Mouse (Mus musculus): ENCODE measurements around the gene Nkx2-3. TPM values are rescaled to one million over a fixed set of nuclear protein-coding genes. Genes with fewer than 3 reads are reported as not detected.

Gene Nkx2-3
- polyA plus RNA-seq, 1 experiment from 2014 or later, result not detected

GRCm38 (mm10) chr19:43660774-43661173 lies 48.6 kb downstream of the Nkx2-3 start:
- Histone ChIP-seq H3K36me3 (peaks cover 17% of the 10 kb centered on the region), H3K9me3 (replicated peaks) (no peaks in the 10 kb centered on the region), H3K4me1 (replicated peaks) (no peaks in the 10 kb centered on the region), H3K27ac (ENCODE audit: poor library complexity, severe bottlenecking) (no peak overlapping the region), H3K4me2 (no peak overlapping the region), H3K9ac (no peak overlapping the region), H3K4me3 (no peak overlapping the region), H3K27me3 (replicated peaks) (peaks cover 5% of the 10 kb centered on the region; the same call in 1 of the 2 replicates)
- no peak for ATAC-seq (ENCODE audit: insufficient number of reproducible peaks, low FRiP score)
- WGBS, result 70% methylated on average over 9 of the region's 9 CpGs

- H3K9ac ChIP-seq, result no peak overlapping the region
- WGBS, result 42% methylated on average over 19 of the region's 19 CpGs
- no peaks in the 10 kb centered on the region for H3K4me1 ChIP-seq (replicated peaks)
- no peak overlapping the region for H3K4me2 ChIP-seq
- H3K9me3 ChIP-seq (replicated peaks), result no peaks in the 10 kb centered on the region
- no peak for ATAC-seq (ENCODE audit: insufficient number of reproducible peaks, low FRiP score)
- H3K27me3 ChIP-seq (replicated peaks), result peaks cover 5% of the 10 kb centered on the region; the same call in 1 of the 2 replicates
- H3K36me3 ChIP-seq, result peaks cover 21% of the 10 kb centered on the region
- no peak overlapping the region for H3K27ac ChIP-seq (ENCODE audit: poor library complexity, severe bottlenecking)
- no peak overlapping the region for H3K4me3 ChIP-seq
Observed at GRCm38 (mm10) chr19:43662176-43662967, 50.2 kb downstream of the Nkx2-3 start.

- ATAC-seq (ENCODE audit: insufficient number of reproducible peaks, low FRiP score), result no peak
- H3K4me1 ChIP-seq (replicated peaks), result no peaks in the 10 kb centered on the region
Observed at GRCm38 (mm10) chr19:43663471-43663870, 51.3 kb downstream of the Nkx2-3 start.

More at GRCm38 (mm10) chr19:43663471-43663870, 51.3 kb downstream of the Nkx2-3 start:
- Histone ChIP-seq H3K9me3 (replicated peaks) (no peaks in the 10 kb centered on the region), H3K27me3 (replicated peaks) (no peaks in the 10 kb centered on the region), H3K4me2 (no peak overlapping the region), H3K4me3 (no peak overlapping the region), H3K36me3 (peaks cover 21% of the 10 kb centered on the region), H3K27ac (ENCODE audit: poor library complexity, severe bottlenecking) (no peak overlapping the region), H3K9ac (no peak overlapping the region)
- 82% methylated on average over 8 of the region's 8 CpGs for WGBS

Small RNAs within 50 kb of the gene (microRNA-seq; reads per million reads assigned to microRNA genes)
- not detected for gene Gm22646

Other genes starting within 250 kb of the Nkx2-3 start
- 0.30 and 0.51 TPM in 2 replicates for gene Hpse2, start 224.0 kb upstream of the Nkx2-3 start, polyA plus RNA-seq (2016; fragmentation: Nextera tagmentation; extraction: Ambion mirVana)
- 0.06 and 0.12 TPM in 2 replicates for gene Cnnm1, start 171.9 kb upstream of the Nkx2-3 start, polyA plus RNA-seq (2016; fragmentation: Nextera tagmentation; extraction: Ambion mirVana)
- 180 and 181 TPM in 2 replicates for gene Got1, start 87.7 kb upstream of the Nkx2-3 start, polyA plus RNA-seq (2016; fragmentation: Nextera tagmentation; extraction: Ambion mirVana)
- 11.1 and 12.6 TPM in 2 replicates for gene Slc25a28, start 62.6 kb downstream of the Nkx2-3 start, polyA plus RNA-seq (2016; fragmentation: Nextera tagmentation; extraction: Ambion mirVana)
- gene Entpd7, start 77.3 kb downstream of the Nkx2-3 start, polyA plus RNA-seq (2016; fragmentation: Nextera tagmentation; extraction: Ambion mirVana), result 6.6 and 8.0 TPM in 2 replicates
- 8.3 and 9.6 TPM in 2 replicates for gene Cutc, start 140.7 kb downstream of the Nkx2-3 start, polyA plus RNA-seq (2016; fragmentation: Nextera tagmentation; extraction: Ambion mirVana)
- gene Cox15, start 140.7 kb downstream of the Nkx2-3 start, polyA plus RNA-seq (2016; fragmentation: Nextera tagmentation; extraction: Ambion mirVana), result 12.3 and 13.0 TPM in 2 replicates
- 0.45 TPM in 1 of 2 replicates, not detected in the other for gene Abcc2, start 169.9 kb downstream of the Nkx2-3 start, polyA plus RNA-seq (2016; fragmentation: Nextera tagmentation; extraction: Ambion mirVana)

Data from heart, embryonic 12.5 days (tissue).